Mouse (Mus musculus) embryonic facial prominence, embryonic 15.5 days (tissue): ENCODE results near the gene Fahd1. TPM values are rescaled to one million over a fixed set of nuclear protein-coding genes. Genes with fewer than 3 reads are reported as not detected.

ENCODE experiments used
- ATAC-seq: fragments of 200-750 bp; cut with Nextera tagmentation; 2 replicates; pipeline ENCODE4 v1.8.0; 2017; ENCODE audit warnings: low read depth, moderate TSS enrichment; ENCODE audit not compliant: insufficient number of reproducible peaks, low FRiP score, low TSS enrichment
- H3K27ac ChIP-seq: fragments of 300-500 bp; sonication (generic); replicated peaks from 2 replicates; pipeline ENCODE4 v1.5.1; 2015; ENCODE audit warnings: mild to moderate bottlenecking, inconsistent platforms
- H3K27me3 ChIP-seq: fragments of 300-500 bp; sonication (generic); 2 replicates; pipeline ENCODE4 v1.6.1; 2015; ENCODE audit warnings: inconsistent platforms
- H3K36me3 ChIP-seq: fragments of 300-500 bp; sonication (generic); 2 replicates; pipeline ENCODE4 v1.6.1; 2015; ENCODE audit warnings: mild to moderate bottlenecking, inconsistent platforms
- H3K4me1 ChIP-seq: fragments of 300-500 bp; sonication (generic); 2 replicates; pipeline ENCODE4 v1.6.1; 2015; ENCODE audit warnings: inconsistent platforms
- H3K4me2 ChIP-seq: fragments of 300-500 bp; sonication (generic); replicated peaks from 2 replicates; pipeline ENCODE4 v1.6.1; 2015; ENCODE audit warnings: mild to moderate bottlenecking, inconsistent platforms
- H3K4me3 ChIP-seq: fragments of 300-500 bp; sonication (generic); replicated peaks from 2 replicates; pipeline ENCODE4 v1.5.1; 2015; ENCODE audit warnings: mild to moderate bottlenecking, inconsistent platforms
- H3K9ac ChIP-seq: fragments of 300-500 bp; sonication (generic); 2 replicates; pipeline ENCODE4 v1.6.1; 2015; ENCODE audit warnings: inconsistent platforms
- H3K9me3 ChIP-seq: fragments of 300-500 bp; sonication (generic); replicated peaks from 2 replicates; pipeline ENCODE4 v1.6.1; 2016; ENCODE audit warnings: inconsistent platforms
- WGBS: fragments of 180-500 bp; shearing (Covaris S2); methylation state at CpG from one replicate; pipeline ENCODE4 v1.1.7; 2015; 5-methylcytosine and 5-hydroxymethylcytosine counted together
- polyA plus RNA-seq: library from polyadenylated mRNA; unstranded; fragments of >200 nt; fragmentation: Nextera tagmentation; extraction: Ambion mirVana; gene quantifications from 2 replicates; pipeline ENCODE4 v1.2.1, GENCODE M21; 2015

Fahd1 gene
- polyA plus RNA-seq, 1 experiment from 2014 or later = 19.1 TPM

GRCm38 (mm10) chr17:24858967-24859366, 8.8 kb upstream of the Fahd1 start:
- ATAC-seq = no peak
- WGBS = 85% methylated on average over 6 of the region's 6 CpGs
- no peak overlapping the region for H3K9ac ChIP-seq

GRCm38 (mm10) chr17:24857831-24858470, 7.8 kb upstream of the Fahd1 start:
- Histone ChIP-seq H3K27me3 (no peaks in the 10 kb centered on the region), H3K9ac (no peak overlapping the region), H3K27ac (no peak overlapping the region), H3K4me1 (no peaks in the 10 kb centered on the region), H3K9me3 (no peaks in the 10 kb centered on the region), H3K4me3 (no peak overlapping the region), H3K4me2 (no peak overlapping the region), H3K36me3 (peaks cover 55% of the 10 kb centered on the region)
- 82% methylated on average over 8 of the region's 8 CpGs for WGBS
- no peak for ATAC-seq

More at GRCm38 (mm10) chr17:24858967-24859366, 8.8 kb upstream of the Fahd1 start:
- H3K9me3 ChIP-seq = no peaks in the 10 kb centered on the region
- H3K27ac ChIP-seq = no peak overlapping the region
- H3K27me3 ChIP-seq = no peaks in the 10 kb centered on the region
- H3K4me1 ChIP-seq = no peaks in the 10 kb centered on the region
- H3K4me2 ChIP-seq = no peak overlapping the region
- no peak overlapping the region for H3K4me3 ChIP-seq
- H3K36me3 ChIP-seq = peaks cover 51% of the 10 kb centered on the region

- Histone ChIP-seq H3K27me3 (no peaks in the 10 kb centered on the region), H3K9me3 (no peaks in the 10 kb centered on the region), H3K36me3 (peaks cover 44% of the 10 kb centered on the region), H3K27ac (no peak overlapping the region), H3K4me1 (peaks cover 3% of the 10 kb centered on the region; the same call in 1 of the 2 replicates), H3K4me2 (no peak overlapping the region), H3K9ac (no peak overlapping the region), H3K4me3 (no peak overlapping the region)
- WGBS = 91% methylated on average over 13 of the region's 13 CpGs
- ATAC-seq = no peak
Measured at GRCm38 (mm10) chr17:24856589-24856988, 6.4 kb upstream of the Fahd1 start.

DNA sequence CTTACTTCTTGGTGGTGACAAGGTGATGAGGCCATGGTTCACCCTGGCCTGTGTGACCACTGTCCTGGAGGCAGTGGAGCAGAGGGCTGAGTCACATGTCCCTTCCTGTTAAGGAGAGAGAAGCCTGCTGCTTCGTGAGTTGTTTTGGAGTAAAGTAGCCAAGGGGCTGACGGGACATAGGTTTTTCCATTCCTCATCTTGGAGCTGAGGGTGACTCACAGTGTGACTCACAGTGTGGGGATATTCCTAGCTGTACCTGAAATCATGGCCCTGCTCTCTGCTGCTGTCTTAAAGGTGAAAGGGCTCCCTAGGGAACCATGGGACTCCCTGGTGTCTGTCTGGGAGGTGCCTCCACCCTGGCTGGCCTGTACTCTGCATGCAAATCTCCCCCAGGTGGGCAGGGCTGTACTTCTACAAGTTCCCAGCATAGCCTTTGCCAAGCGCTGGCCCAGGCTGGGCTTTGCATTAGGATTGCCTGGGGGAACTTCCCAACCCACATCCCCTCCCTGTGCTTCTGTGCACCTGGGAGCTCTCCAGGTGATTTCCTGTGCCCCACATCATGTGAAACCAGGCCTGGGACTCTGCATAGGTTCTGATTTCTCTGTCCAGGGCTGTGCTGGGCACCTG, 5.8 kb upstream of the Fahd1 start:
- Histone ChIP-seq H3K27me3 (peaks cover 5% of the 10 kb centered on the region), H3K36me3 (peaks cover 38% of the 10 kb centered on the region), H3K27ac (no peak overlapping the region), H3K4me2 (no peak overlapping the region), H3K4me3 (no peak overlapping the region), H3K4me1 (peaks cover 9% of the 10 kb centered on the region), H3K9me3 (no peaks in the 10 kb centered on the region), H3K9ac (no peak overlapping the region)
- WGBS = 71% methylated on average over 3 of the region's 3 CpGs
- no peak for ATAC-seq

DNA sequence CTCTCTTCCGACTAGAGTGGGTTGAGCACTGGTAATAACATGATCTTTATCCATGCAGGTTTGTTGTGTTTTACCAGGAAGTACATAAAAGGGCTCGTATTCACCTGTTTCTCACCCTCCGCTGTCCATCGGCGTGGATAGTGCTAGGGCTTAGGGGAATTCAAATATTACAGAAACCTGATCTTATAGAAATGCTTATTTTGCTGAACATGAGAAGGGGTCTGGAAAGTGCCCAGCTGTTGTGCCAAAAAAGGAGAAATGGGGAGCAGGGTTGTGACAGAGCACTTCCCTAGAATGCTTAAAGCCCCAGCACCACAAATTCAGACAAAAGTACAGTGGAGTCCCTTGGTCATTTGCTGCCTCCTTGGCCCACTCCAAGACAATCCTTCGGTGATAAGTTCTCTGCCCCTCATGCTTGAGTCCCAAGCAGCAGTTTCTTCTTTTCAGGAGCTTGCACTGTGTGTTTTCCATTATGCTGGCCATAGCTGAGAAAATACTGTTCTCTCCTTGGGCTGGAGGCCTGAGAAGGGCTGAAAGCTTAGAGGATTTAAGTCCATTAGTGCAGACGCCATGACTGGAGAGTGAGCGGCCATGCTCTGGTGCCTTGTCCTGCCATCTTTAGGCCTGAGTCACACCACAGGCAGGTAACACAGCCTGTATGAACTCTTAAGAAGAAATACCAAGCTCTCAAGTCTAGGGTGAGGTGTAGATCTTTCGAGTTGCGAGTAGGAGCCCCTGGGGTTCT, 1.4 kb upstream of the Fahd1 start:
- no peak overlapping the region for H3K27ac ChIP-seq
- 76% methylated on average over 10 of the region's 10 CpGs for WGBS
- no peak for ATAC-seq
- H3K9me3 ChIP-seq = no peaks in the 10 kb centered on the region
- peak overlapping the region; percentile 96 for H3K4me2 ChIP-seq
- peaks cover 28% of the 10 kb centered on the region for H3K36me3 ChIP-seq
- H3K9ac ChIP-seq = no peak overlapping the region
- peaks cover 20% of the 10 kb centered on the region for H3K4me1 ChIP-seq
- H3K4me3 ChIP-seq = peak overlapping the region; percentile 83
- H3K27me3 ChIP-seq = peaks cover 5% of the 10 kb centered on the region

- WGBS = 2% methylated on average over 20 of the region's 20 CpGs
- peak overlapping the region; percentile 65 for H3K9ac ChIP-seq
- no peak for ATAC-seq
- H3K4me1 ChIP-seq = peaks cover 20% of the 10 kb centered on the region
- H3K4me3 ChIP-seq = peak overlapping the region; percentile 83
- peaks cover 5% of the 10 kb centered on the region for H3K27me3 ChIP-seq
- no peaks in the 10 kb centered on the region for H3K9me3 ChIP-seq
- peaks cover 21% of the 10 kb centered on the region for H3K36me3 ChIP-seq
- peak overlapping the region; percentile 93 for H3K27ac ChIP-seq
- H3K4me2 ChIP-seq = peak overlapping the region; percentile 96
Measured at GRCm38 (mm10) chr17:24850773-24851127, 586 bp upstream of the Fahd1 start.

DNA sequence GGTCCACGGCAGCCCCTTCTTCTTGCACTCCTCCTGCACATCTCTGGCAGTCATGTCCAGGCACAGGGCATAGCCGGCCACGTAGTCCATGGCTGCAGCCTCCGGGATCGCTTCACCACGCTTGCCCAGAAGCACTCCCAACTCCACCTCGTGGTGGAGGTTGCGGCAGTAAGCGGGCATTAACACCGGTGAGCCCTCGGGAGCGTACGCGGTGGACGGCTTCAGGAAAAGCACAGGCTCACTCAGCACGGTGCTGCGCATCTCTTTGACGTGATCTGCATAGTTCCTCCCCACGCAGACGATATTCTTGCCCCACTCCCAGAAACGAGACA, 465 bp downstream of the Fahd1 start:
- Histone ChIP-seq H3K9me3 (no peaks in the 10 kb centered on the region), H3K4me2 (peak overlapping the region; percentile 96)

GRCm38 (mm10) chr17:24848600-24849031, 1.5 kb downstream of the Fahd1 start:
- H3K4me1 ChIP-seq = peaks cover 20% of the 10 kb centered on the region
- no peak overlapping the region for H3K27ac ChIP-seq
- no peaks in the 10 kb centered on the region for H3K9me3 ChIP-seq
- peak overlapping the region; percentile 96 for H3K4me2 ChIP-seq
- H3K4me3 ChIP-seq = peak overlapping the region; percentile 83
- H3K9ac ChIP-seq = no peak overlapping the region
- ATAC-seq = no peak
- peaks cover 11% of the 10 kb centered on the region for H3K27me3 ChIP-seq
- H3K36me3 ChIP-seq = peaks cover 6% of the 10 kb centered on the region

More for the DNA sequence above, 465 bp downstream of the Fahd1 start:
- under 1% methylated on average over 21 of the region's 21 CpGs for WGBS
- H3K27ac ChIP-seq = peak overlapping the region; percentile 93
- peaks cover 10% of the 10 kb centered on the region for H3K36me3 ChIP-seq
- H3K4me3 ChIP-seq = peak overlapping the region; percentile 83
- peak overlapping the region; percentile 65 for H3K9ac ChIP-seq
- H3K27me3 ChIP-seq = peaks cover 5% of the 10 kb centered on the region
- ATAC-seq = peak; percentile 41
- peaks cover 20% of the 10 kb centered on the region for H3K4me1 ChIP-seq

DNA sequence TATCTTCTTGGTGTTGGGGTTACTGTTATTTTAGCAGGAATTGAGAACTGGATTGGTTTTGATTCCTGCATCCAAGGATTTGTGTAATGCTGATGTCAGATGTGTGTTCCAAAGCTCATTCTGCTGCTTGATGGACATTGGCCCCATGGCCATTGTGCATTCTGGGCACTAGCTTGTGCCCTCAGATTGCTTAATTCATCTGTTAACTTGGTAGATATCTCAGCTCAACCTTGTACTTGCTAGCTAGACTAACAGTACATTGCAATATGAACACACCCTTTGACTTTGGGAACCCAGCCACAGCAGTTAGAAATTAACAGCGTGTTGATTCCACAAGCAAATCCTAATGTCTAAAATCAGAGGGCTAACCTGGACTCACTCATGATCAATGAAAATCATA, 2.8 kb downstream of the Fahd1 start:
- Histone ChIP-seq H3K36me3 (no peaks in the 10 kb centered on the region), H3K4me2 (no peak overlapping the region), H3K27ac (no peak overlapping the region), H3K4me3 (no peak overlapping the region), H3K9me3 (no peaks in the 10 kb centered on the region), H3K4me1 (peaks cover 20% of the 10 kb centered on the region), H3K9ac (no peak overlapping the region), H3K27me3 (peaks cover 14% of the 10 kb centered on the region)
- 94% methylated on average over 1 of the region's 1 CpGs for WGBS
- ATAC-seq = no peak

- H3K4me3 ChIP-seq = no peak overlapping the region
- no peak for ATAC-seq
- no peaks in the 10 kb centered on the region for H3K9me3 ChIP-seq
- no peak overlapping the region for H3K4me2 ChIP-seq
- WGBS = 53% methylated on average over 9 of the region's 9 CpGs
- peaks cover 12% of the 10 kb centered on the region for H3K27me3 ChIP-seq
- no peak overlapping the region for H3K27ac ChIP-seq
- H3K4me1 ChIP-seq = peaks cover 6% of the 10 kb centered on the region; the same call in 1 of the 2 replicates
- H3K9ac ChIP-seq = no peak overlapping the region
- H3K36me3 ChIP-seq = no peaks in the 10 kb centered on the region
Measured at GRCm38 (mm10) chr17:24844525-24844924, 5.6 kb downstream of the Fahd1 start.

GRCm38 (mm10) chr17:24842631-24843030, 7.5 kb downstream of the Fahd1 start:
- Histone ChIP-seq H3K4me2 (no peak overlapping the region), H3K27me3 (peaks cover 12% of the 10 kb centered on the region), H3K36me3 (no peaks in the 10 kb centered on the region), H3K9ac (no peak overlapping the region), H3K4me1 (no peaks in the 10 kb centered on the region), H3K9me3 (no peaks in the 10 kb centered on the region), H3K4me3 (no peak overlapping the region), H3K27ac (no peak overlapping the region)
- no peak for ATAC-seq
- 58% methylated on average over 2 of the region's 2 CpGs for WGBS
